Mouse (Mus musculus) gastrocnemius, adult 18-20 months (tissue): Measurements from ENCODE around the gene Ddx25. TPM values are rescaled to one million over a fixed set of nuclear protein-coding genes. Genes with fewer than 3 reads are reported as not detected.

Experiments used
- DNase-seq: peaks from one replicate; pipeline ENCODE4 v3.0.0; 2021; ENCODE audit warnings: low spot score
- long read RNA-seq, 2 experiments: library from polyadenylated mRNA; stranded (forward); transcript quantifications; one replicate each; pipeline ENCODE4 v2.0.0; 2021
- total RNA-seq, 2 experiments: library from RNA; stranded (reverse); gene quantifications; 2 replicates each; pipeline ENCODE4 v1.2.3; 2021

Gene Ddx25
- total RNA-seq = not detected
- long read RNA-seq, experiment 1 = 0 reads
- long read RNA-seq, experiment 2 = 0 reads

GRCm38 (mm10) chr9:35558257-35559008 is at the start of gene Ddx25, which contains the start of gene Pus3:
Gene Ddx25, minus strand, starts transcription at chr9:35558528.
Gene Pus3, plus strand, starts transcription at chr9:35558595.
- DNase-seq = no peak

- DNase-seq = no peak
Observed at GRCm38 (mm10) chr9:35607647-35608405, 49.5 kb upstream of the Ddx25 start.

GRCm38 (mm10) chr9:35592903-35593302 is 34.6 kb upstream of the Ddx25 start:
- no peak for DNase-seq

- no peak for DNase-seq
Observed at GRCm38 (mm10) chr9:35587674-35588073, 29.3 kb upstream of the Ddx25 start.

- no peak for DNase-seq
Observed at GRCm38 (mm10) chr9:35574416-35574815, 16.1 kb upstream of the Ddx25 start.

GRCm38 (mm10) chr9:35570663-35571062 is 12.3 kb upstream of the Ddx25 start:
- no peak for DNase-seq

GRCm38 (mm10) chr9:35569571-35570534 is 11.5 kb upstream of the Ddx25 start, which contains the start of the genes Pate2 and Hyls1:
Gene Pate2, plus strand, starts transcription at chr9:35570284.
Gene Hyls1, minus strand, starts transcription at chr9:35570398.
- DNase-seq = peak; percentile 94

- DNase-seq = no peak
Observed at GRCm38 (mm10) chr9:35567995-35568394, 9.7 kb upstream of the Ddx25 start.

- no peak for DNase-seq
Observed at GRCm38 (mm10) chr9:35564536-35565240, 6.4 kb upstream of the Ddx25 start.

GRCm38 (mm10) chr9:35561583-35561982 is 3.3 kb upstream of the Ddx25 start:
- DNase-seq = no peak

- DNase-seq = no peak
Observed at GRCm38 (mm10) chr9:35561076-35561475, 2.7 kb upstream of the Ddx25 start.

GRCm38 (mm10) chr9:35559009-35559890 is 922 bp upstream of the Ddx25 start:
- DNase-seq = peak; percentile 63

GRCm38 (mm10) chr9:35556494-35557102 is 1.7 kb downstream of the Ddx25 start:
- DNase-seq = no peak

GRCm38 (mm10) chr9:35548455-35548854 is 9.9 kb downstream of the Ddx25 start:
- no peak for DNase-seq

GRCm38 (mm10) chr9:35546745-35547144 is 11.6 kb downstream of the Ddx25 start:
- no peak for DNase-seq

- no peak for DNase-seq
Observed at GRCm38 (mm10) chr9:35545704-35546103, 12.6 kb downstream of the Ddx25 start.

GRCm38 (mm10) chr9:35544666-35545065 is 13.7 kb downstream of the Ddx25 start:
- peak; percentile 56 for DNase-seq

GRCm38 (mm10) chr9:35543099-35543860 is 15.0 kb downstream of the Ddx25 start:
- DNase-seq = no peak
